Mouse (Mus musculus) neural tube, embryonic 12.5 days (tissue): ENCODE data around the gene Wnt2b. TPM values are rescaled to one million over a fixed set of nuclear protein-coding genes. Genes with fewer than 3 reads are reported as not detected.

Experiments
- ATAC-seq: fragments of 200-750 bp; cut with Nextera tagmentation; 2 replicates; pipeline ENCODE4 v1.8.0; 2017; ENCODE audit warnings: low read depth, mild to moderate bottlenecking, moderate TSS enrichment, moderate library complexity; ENCODE audit not compliant: low FRiP score
- H3K27ac ChIP-seq: fragments of 300-500 bp; sonication (generic); 2 replicates; pipeline ENCODE4 v1.5.1; 2016
- H3K27me3 ChIP-seq: fragments of 300-500 bp; sonication (generic); replicated peaks from 2 replicates; pipeline ENCODE4 v1.6.1; 2016; ENCODE audit warnings: mild to moderate bottlenecking
- H3K36me3 ChIP-seq: fragments of 300-500 bp; sonication (generic); 2 replicates; pipeline ENCODE4 v1.6.1; 2016; ENCODE audit warnings: mild to moderate bottlenecking
- H3K4me1 ChIP-seq: fragments of 300-500 bp; sonication (generic); 2 replicates; pipeline ENCODE4 v1.6.1; 2016
- H3K4me2 ChIP-seq: fragments of 300-500 bp; sonication (generic); replicated peaks from 2 replicates; pipeline ENCODE4 v1.6.1; 2016; ENCODE audit warnings: mild to moderate bottlenecking
- H3K4me3 ChIP-seq: fragments of 300-500 bp; sonication (generic); 2 replicates; pipeline ENCODE4 v1.5.1; 2016
- H3K9ac ChIP-seq: fragments of 300-500 bp; sonication (generic); 2 replicates; pipeline ENCODE4 v1.6.1; 2016; ENCODE audit warnings: mild to moderate bottlenecking
- H3K9me3 ChIP-seq: fragments of 300-500 bp; sonication (generic); 2 replicates; pipeline ENCODE4 v1.6.1; 2016; ENCODE audit warnings: mild to moderate bottlenecking
- WGBS: fragments of 180-500 bp; shearing (Covaris S2); methylation state at CpG from one replicate; pipeline ENCODE4 v1.1.7; 2016; 5-methylcytosine and 5-hydroxymethylcytosine counted together
- polyA plus RNA-seq: library from polyadenylated mRNA; unstranded; fragments of >200 nt; fragmentation: Nextera tagmentation; extraction: Ambion mirVana; gene quantifications from 2 replicates; pipeline ENCODE4 v1.2.1, GENCODE M21; 2016

Wnt2b gene
- polyA plus RNA-seq, 1 experiment from 2014 or later, result 0.72 TPM

DNA sequence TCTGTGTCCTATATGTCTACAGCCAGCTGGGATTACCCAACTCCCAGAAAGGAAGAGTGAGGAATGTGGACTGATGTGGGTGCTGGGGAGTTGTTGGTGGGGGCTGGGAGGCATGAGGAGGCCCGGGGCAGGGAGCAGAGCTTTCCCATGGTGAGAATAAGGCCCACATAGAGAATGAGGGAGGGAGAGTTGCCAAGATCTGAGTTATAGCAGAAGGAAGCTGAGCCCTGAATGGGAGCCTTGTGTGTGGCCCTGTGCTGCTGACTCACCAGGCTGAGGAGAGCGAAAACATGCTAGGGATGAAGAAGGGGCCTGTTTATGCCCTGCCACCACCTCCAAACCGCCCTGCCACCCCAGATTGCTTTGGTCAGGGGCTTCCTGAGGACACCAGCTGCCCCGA lies 32.1 kb upstream of the Wnt2b start:
- Histone ChIP-seq H3K4me2 (peak overlapping the region; percentile 16; the same call in 1 of the 2 replicates), H3K9me3 (no peaks in the 10 kb centered on the region), H3K36me3 (no peaks in the 10 kb centered on the region), H3K27me3 (no peaks in the 10 kb centered on the region), H3K4me3 (no peak overlapping the region), H3K27ac (no peak overlapping the region), H3K4me1 (peaks cover 18% of the 10 kb centered on the region), H3K9ac (0 out of 2 replicates have a peak overlapping the region, but pooled peaks have one; percentile 13)
- 28% methylated on average over 4 of the region's 4 CpGs for WGBS
- peak; percentile 77 for ATAC-seq

DNA sequence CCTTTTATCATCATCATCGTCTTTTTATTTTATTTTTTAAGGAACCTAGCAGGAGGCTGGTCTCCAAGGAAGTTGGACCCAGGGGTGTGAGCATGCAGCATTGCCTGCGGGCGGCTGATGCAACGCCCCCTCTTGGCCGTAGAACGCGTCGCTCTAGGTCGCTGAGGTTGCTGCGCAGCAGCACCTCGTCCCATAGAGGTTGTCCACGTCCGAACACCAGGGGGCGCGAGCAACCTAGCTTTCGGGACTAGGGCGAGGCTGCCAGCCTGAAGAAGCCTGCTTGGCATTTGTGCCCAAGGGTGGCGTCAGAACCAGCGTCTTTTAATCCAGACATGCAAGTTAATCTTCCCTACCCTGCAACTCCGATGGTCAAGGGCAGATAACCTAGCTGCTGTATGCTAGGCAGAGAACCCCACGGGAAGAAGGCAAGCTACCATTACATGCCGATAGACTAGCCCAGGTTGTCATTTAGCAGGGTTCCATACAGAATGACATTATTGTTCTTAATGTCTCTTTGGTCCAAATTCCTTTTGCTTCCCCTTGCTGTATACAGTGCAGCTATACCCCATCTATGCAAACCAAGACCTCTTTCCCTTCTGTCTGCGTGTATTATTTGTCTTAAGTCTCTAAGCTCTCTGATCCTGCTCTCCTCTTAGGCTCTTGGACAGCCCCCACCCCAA lies 31.1 kb upstream of the Wnt2b start:
- peak; percentile 74 for ATAC-seq
- H3K9me3 ChIP-seq, result no peaks in the 10 kb centered on the region
- no peak overlapping the region for H3K4me3 ChIP-seq
- no peak overlapping the region for H3K9ac ChIP-seq
- no peak overlapping the region for H3K27ac ChIP-seq
- peak overlapping the region; percentile 27 for H3K4me2 ChIP-seq
- 13% methylated on average over 23 of the region's 23 CpGs for WGBS
- H3K4me1 ChIP-seq, result peaks cover 11% of the 10 kb centered on the region
- no peaks in the 10 kb centered on the region for H3K27me3 ChIP-seq
- H3K36me3 ChIP-seq, result no peaks in the 10 kb centered on the region

DNA sequence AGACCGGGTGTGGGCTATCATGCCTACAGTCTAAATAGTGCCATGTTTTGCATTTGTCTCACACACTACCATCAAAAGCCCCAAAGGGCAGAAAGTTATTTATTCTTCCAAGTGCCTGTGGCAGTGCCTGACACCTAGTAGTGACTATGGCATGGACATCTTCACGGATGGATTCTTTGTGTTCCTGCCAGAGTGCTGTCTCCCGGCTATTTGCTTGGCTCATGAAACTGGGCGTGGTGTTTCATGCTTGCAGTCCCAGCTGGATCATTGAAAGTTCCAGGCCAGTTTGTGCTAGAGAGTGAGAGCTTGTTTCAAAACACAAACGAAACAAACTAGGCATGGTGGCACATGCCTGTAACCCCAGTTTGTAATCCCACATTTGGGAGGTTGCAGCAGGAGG lies 30.0 kb upstream of the Wnt2b start:
- Histone ChIP-seq H3K9ac (no peak overlapping the region), H3K4me3 (no peak overlapping the region), H3K4me1 (peaks cover 8% of the 10 kb centered on the region), H3K4me2 (no peak overlapping the region), H3K27me3 (no peaks in the 10 kb centered on the region), H3K27ac (no peak overlapping the region), H3K9me3 (no peaks in the 10 kb centered on the region), H3K36me3 (no peaks in the 10 kb centered on the region)
- 78% methylated on average over 5 of the region's 5 CpGs for WGBS
- ATAC-seq, result no peak

DNA sequence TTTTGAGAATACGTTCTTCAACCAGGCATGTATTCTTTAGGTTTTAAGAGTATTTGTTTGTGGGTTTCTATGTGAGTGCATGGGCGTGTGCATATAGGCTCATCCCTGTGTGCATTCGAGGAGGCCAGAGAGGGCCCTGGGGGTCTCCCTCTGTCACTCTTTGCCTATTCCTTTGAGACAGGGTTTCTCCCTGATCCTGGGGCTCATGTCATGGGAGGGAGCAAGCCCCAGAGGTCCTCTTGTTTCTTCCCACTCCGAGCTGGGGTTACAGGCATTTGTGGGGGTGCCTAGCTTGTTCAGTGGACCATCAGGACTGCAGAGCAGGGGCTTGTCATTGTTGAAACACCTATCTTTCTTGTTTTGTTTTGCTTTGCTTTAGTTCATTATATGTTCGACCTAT lies 26.2 kb upstream of the Wnt2b start:
- 77% methylated on average over 5 of the region's 5 CpGs for WGBS
- Histone ChIP-seq H3K36me3 (no peaks in the 10 kb centered on the region), H3K27ac (no peak overlapping the region), H3K4me2 (no peak overlapping the region), H3K9ac (no peak overlapping the region), H3K4me3 (no peak overlapping the region), H3K9me3 (no peaks in the 10 kb centered on the region), H3K4me1 (no peaks in the 10 kb centered on the region), H3K27me3 (no peaks in the 10 kb centered on the region)
- no peak for ATAC-seq

DNA sequence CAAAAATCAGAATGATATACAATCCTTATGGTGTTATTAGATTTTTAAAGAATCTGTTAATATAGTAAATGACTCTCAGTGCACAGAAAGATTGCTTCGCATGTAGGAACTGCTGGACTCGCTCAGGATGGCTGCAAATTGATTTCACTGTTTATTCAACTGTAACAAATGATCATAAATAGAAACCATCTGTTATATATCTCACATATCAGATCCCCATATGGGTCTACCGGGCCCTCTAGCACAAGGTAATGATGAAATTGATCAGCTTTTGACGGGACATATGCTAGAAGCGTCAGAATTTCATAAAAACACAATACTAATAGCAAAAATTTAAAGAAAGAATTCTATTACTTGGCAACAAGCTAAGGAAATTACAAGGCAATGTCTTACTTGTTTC lies 18.0 kb upstream of the Wnt2b start:
- Histone ChIP-seq H3K27ac (no peak overlapping the region), H3K4me1 (no peaks in the 10 kb centered on the region), H3K9ac (no peak overlapping the region), H3K9me3 (no peaks in the 10 kb centered on the region), H3K36me3 (no peaks in the 10 kb centered on the region), H3K4me3 (no peak overlapping the region), H3K27me3 (no peaks in the 10 kb centered on the region), H3K4me2 (no peak overlapping the region)
- WGBS, result 68% methylated on average over 5 of the region's 5 CpGs
- no peak for ATAC-seq

DNA sequence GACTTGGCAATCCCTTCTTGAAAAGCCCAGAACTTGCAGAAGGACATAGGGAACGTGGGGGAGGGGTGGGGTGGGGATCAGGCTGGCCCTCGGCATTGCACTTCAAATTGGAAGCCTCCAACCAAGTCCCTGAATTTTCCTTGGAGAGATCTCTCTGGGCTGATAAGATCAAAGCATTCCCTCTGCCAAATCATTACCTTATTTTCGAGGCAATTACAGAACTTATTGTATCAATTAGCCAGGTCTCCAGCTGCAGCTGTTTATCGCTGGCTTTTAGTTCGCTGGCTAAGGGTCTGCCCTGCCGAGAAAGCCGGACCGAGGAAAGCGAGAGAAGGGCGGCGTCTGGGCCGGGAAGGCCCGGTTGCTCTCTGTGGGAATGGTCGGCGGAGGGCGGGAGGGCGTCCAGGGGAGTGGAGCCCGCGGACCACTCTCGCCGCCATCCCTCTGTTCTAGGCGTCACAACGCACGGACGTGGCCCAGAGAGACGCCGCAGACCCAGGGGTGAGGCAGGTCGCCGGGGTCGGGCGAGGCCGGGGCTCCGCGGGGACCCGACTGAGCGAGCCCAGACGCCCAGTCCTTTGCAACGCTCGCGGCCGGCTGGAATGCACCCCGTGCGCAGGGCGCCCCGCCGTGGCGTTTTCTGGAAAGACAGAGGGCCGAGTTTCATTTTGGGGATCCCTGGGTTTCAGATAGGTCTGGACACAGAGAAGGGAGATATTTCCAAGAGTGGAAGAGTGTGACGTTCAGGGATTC lies 6.0 kb upstream of the Wnt2b start:
- peaks cover 32% of the 10 kb centered on the region for H3K27me3 ChIP-seq
- peak; percentile 64 for ATAC-seq
- peak overlapping the region; percentile 60 for H3K9ac ChIP-seq
- H3K9me3 ChIP-seq, result no peaks in the 10 kb centered on the region
- under 1% methylated on average over 49 of the region's 49 CpGs for WGBS
- no peaks in the 10 kb centered on the region for H3K36me3 ChIP-seq
- H3K4me1 ChIP-seq, result peaks cover 8% of the 10 kb centered on the region
- no peak overlapping the region for H3K27ac ChIP-seq
- H3K4me3 ChIP-seq, result peak overlapping the region; percentile 51
- peak overlapping the region; percentile 73 for H3K4me2 ChIP-seq

DNA sequence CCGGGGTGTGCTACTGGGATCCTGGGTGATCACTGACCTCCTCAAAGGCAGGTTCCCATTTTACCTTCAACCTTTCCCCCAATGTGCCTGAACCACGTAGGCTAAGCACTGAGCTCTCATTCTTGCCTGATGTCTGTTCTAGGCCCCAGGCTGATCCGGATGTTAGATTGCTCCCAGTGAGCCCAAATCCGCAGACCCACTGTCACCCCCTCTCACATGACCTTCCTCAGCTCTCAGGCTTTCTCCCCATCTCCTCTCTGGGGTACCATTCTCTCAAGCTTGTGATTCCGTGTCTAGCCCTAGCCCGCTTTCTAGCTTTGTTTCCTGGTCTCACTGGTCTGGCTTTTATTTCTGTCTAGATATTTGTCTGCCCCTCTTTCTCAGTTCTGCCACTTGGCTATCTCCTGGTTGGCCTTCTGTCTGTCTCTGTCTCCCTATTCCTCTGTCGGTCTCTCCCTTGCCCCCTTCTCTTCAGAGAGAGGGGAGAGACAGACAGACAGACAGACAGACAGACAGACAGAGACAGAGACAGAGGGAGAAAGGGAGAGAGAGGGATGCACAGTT lies 4.4 kb upstream of the Wnt2b start:
- no peak for ATAC-seq
- no peak overlapping the region for H3K27ac ChIP-seq
- no peak overlapping the region for H3K9ac ChIP-seq
- H3K4me3 ChIP-seq, result no peak overlapping the region
- peaks cover 48% of the 10 kb centered on the region for H3K27me3 ChIP-seq
- WGBS, result 83% methylated on average over 7 of the region's 7 CpGs
- no peaks in the 10 kb centered on the region for H3K36me3 ChIP-seq
- no peaks in the 10 kb centered on the region for H3K9me3 ChIP-seq
- peaks cover 23% of the 10 kb centered on the region for H3K4me1 ChIP-seq
- H3K4me2 ChIP-seq, result no peak overlapping the region

DNA sequence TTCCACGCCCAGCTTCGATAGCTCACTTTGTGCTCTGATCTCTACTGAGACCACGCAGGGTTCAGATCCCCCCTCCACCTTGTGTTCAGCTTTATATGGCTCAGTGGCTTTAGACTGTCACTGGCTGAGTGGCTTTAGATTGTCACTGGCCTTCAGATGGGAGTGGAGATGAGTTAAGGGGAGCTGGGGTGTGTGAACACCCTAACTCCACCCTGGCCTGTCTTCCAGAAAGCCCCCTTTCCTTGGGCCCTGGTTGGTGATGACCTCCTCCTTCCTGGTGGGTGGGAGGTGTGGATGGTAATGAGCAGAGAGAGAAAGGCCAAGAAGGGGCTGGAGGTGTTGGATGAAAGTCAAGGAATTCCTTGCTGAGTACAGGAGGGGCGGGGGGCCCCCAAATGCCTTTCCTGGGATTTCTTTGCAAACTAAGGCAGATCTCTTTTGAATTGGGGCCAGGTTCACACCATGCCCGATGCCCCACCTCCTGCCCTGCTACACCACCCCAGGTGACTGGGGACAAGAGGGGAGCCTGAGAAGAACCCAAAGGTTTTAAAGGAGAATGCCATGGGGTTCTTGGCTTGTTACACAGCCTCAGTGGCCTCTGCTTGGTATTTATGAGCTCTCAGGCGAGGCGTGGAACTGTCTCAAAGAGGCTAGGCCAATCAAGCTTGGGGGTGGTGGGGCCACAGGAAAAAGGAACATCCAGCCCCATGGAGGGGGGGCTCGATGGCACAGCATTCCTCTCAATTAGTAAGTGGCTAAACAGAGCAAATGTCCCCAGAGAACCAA lies 3.5 kb upstream of the Wnt2b start:
- peaks cover 24% of the 10 kb centered on the region for H3K4me1 ChIP-seq
- WGBS, result 65% methylated on average over 8 of the region's 8 CpGs
- no peak overlapping the region for H3K4me3 ChIP-seq
- peaks cover 56% of the 10 kb centered on the region for H3K27me3 ChIP-seq
- H3K27ac ChIP-seq, result no peak overlapping the region
- ATAC-seq, result no peak
- no peak overlapping the region for H3K4me2 ChIP-seq
- no peak overlapping the region for H3K9ac ChIP-seq
- no peaks in the 10 kb centered on the region for H3K9me3 ChIP-seq
- H3K36me3 ChIP-seq, result no peaks in the 10 kb centered on the region

DNA sequence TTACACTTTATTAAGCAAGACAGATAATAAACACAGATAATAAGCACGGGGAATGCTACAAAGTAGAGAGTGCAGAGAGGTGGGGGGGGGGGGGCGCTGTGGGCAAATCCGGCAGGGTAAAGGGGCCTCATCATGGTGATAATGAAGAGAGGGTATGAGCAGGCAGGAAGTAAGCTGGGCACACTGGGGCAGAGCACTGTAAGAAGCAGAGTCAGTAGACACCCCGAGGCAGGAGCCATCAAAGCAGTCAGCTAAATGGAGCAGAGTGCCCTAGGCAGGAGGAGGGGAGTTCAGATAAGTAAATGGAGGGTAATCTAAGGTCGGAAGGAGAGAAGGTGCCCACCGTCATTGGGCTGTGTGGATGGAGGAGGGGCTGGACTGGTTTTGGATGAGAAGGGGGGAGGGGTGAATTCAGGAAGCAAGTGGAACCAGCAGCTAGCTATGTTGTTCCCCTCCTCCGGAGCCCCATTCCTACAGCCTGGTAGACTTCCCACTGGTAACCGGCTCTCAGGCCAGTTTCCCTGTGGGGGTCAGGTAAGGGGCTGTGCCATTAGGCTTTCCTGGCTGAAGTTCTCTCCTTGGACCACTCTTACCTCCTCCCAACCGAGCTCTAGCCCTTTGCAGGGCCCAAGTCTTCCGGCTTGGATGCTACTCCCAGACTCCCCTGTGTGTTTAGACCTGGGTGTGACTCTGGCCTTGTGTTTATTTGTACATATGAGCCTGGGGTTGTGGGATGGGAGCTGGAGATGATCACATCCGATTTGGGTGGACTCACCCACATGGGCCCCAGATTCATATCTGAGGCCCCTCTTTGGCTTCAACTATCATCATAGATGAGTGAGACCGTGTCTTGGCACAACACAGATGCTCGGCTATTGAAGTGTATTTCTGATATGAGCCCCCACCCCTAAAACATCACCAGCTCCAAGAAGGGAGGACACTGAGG lies 1.9 kb upstream of the Wnt2b start:
- no peak overlapping the region for H3K27ac ChIP-seq
- H3K9ac ChIP-seq, result no peak overlapping the region
- no peaks in the 10 kb centered on the region for H3K9me3 ChIP-seq
- no peak for ATAC-seq
- H3K36me3 ChIP-seq, result no peaks in the 10 kb centered on the region
- peak overlapping the region; percentile 4; the same call in 1 of the 2 replicates for H3K4me2 ChIP-seq
- H3K4me1 ChIP-seq, result peaks cover 24% of the 10 kb centered on the region
- H3K27me3 ChIP-seq, result peaks cover 73% of the 10 kb centered on the region
- 28% methylated on average over 13 of the region's 13 CpGs for WGBS
- H3K4me3 ChIP-seq, result no peak overlapping the region

DNA sequence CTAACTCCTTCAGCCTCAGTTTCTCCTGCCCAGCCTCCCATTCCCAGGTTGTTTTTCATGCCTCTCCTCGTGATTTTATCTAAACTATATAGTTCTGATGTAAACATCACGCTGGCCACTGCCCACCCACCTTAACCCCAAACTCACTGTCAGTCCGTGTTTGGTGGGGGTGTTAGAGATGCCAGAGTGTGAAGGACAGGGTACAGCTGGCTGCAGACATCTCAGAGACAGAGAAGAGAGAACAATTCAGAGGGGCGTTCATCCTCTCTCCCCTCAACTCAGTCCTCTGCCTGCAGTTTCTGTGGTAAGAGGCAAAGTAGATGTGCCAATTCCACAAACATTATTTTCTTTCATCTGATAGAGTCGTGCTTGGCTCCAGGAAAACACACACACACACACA lies 1.1 kb upstream of the Wnt2b start:
- Histone ChIP-seq H3K4me1 (peaks cover 24% of the 10 kb centered on the region), H3K27me3 (peaks cover 76% of the 10 kb centered on the region), H3K27ac (no peak overlapping the region), H3K9me3 (no peaks in the 10 kb centered on the region), H3K36me3 (no peaks in the 10 kb centered on the region), H3K9ac (no peak overlapping the region), H3K4me3 (no peak overlapping the region), H3K4me2 (no peak overlapping the region)
- ATAC-seq, result no peak
- WGBS, result 11% methylated on average over 5 of the region's 5 CpGs

DNA sequence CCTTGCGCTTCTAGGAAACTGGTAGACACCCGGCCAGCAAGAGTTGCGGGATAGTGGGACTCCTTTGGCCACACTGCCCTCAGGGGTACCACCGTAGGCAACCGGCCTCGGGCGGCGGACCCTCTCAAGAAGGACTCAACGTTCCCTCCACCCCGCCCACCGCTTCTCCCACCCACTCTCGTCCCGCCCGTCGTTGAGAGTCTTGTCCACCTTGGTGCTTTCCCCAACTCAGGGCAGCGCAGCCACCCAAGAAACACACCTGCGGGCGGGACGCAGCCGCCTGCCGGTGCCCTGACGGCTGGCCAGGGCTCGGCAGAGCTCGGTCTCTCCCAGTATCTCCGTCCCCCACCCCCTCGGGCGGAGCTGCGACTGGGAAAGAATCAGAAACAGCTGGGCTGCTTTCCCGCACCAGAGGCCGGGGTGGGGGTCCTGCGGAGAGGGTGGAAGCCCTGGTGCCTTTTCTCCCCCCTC lies 455 bp upstream of the Wnt2b start:
- Histone ChIP-seq H3K27me3 (peaks cover 76% of the 10 kb centered on the region), H3K4me2 (peak overlapping the region; percentile 84), H3K27ac (no peak overlapping the region), H3K4me1 (peaks cover 24% of the 10 kb centered on the region), H3K36me3 (no peaks in the 10 kb centered on the region), H3K9ac (peak overlapping the region; percentile 17; the same call in 1 of the 2 replicates), H3K4me3 (peak overlapping the region; percentile 50), H3K9me3 (no peaks in the 10 kb centered on the region)
- peak; percentile 17; the same call in 1 of the 2 replicates for ATAC-seq
- 1% methylated on average over 31 of the region's 31 CpGs for WGBS
